Mouse (Mus musculus): ENCODE data around the gene S100a3.

S100a3 gene

DNA sequence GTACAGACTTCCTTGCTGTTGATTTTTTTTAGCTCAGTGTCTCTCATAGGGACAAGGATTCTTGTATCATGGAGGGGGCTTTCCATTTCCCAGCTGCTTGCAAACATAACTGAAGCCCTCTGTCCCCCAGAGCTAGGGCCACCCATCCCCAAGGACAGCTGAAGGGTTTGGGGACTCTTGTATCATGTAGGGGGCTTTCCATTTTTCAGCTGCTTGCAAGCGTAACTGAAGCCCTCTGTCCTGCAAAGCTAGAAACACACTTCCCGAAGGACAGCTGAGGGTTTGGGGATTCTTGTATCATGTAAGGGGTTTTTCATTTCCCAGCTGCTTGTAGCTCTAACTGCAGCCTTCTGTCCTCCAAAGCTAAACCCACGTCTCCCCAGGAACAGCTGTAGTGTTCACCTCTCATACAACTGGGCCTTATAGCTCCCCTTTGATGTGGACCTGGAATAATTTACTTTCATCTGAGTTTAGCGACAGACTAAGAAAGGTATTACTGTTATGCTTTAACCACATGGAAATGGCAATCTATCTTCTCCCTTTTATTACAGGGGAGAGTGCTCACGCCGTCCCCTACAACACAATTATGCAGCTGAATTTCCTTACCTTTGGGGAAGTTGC, at the start of gene S100a3:
TSS of gene S100a3 (plus strand) at position 571 of the 621 bp plus-strand sequence.
- DNase-seq (ENCODE audit: low read depth), result no peak

DNA sequence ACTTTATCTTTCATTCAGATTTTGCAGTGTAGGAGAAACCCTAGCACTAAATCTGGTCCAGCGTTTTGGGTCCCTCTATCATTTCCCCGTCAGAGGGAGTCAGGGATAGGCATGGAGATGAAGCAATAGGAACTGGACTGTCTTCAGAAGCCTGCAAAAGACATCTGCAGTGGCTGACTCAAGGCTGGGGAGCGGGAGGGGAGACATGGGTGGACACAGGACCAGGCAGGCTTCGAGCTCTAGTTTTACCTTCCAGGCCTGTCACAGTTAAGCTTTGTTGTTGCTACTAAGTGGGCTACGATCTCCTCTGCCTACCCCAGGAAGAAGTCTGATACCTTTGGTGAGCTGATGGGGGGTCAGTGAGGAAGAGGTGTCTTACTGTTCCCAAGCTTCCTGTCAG, 48.1 kb upstream of the S100a3 start:
- DNase-seq (ENCODE audit: low read depth), result no peak

DNA sequence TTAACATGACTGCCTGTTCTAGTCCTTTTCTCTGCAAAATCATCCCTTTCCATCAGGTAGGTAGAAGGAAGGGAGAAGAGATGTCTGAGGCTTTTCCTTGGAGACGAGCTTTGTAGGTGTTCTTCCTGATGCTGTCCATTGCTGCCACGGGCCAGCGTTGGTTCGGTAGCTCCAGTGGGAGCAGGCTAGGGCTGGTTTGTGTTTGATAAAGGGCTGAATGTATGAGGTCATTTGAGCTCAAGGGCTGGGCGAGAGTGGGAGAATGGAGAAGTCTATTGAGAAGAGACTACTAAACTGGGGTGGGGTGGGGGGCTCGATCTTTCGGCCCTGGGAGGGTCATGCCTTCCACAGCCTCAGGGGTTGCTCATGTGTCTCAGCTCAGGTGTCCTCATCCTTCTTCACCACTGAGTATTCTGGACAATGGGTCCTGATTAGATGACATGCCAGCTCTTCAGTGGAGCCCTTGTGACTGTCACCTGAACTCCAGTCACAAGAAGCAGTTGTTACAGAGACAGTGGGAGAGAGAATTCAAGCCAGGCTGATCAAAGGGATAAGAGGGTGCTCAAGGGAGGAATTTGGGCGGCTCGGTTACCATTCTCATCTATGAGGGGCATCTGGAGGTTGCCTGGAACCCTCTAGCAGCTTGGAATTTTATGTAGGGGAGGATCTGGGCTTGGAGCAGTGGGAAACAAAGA, 47.3 kb upstream of the S100a3 start:
- no peak for DNase-seq (ENCODE audit: low read depth)

DNA sequence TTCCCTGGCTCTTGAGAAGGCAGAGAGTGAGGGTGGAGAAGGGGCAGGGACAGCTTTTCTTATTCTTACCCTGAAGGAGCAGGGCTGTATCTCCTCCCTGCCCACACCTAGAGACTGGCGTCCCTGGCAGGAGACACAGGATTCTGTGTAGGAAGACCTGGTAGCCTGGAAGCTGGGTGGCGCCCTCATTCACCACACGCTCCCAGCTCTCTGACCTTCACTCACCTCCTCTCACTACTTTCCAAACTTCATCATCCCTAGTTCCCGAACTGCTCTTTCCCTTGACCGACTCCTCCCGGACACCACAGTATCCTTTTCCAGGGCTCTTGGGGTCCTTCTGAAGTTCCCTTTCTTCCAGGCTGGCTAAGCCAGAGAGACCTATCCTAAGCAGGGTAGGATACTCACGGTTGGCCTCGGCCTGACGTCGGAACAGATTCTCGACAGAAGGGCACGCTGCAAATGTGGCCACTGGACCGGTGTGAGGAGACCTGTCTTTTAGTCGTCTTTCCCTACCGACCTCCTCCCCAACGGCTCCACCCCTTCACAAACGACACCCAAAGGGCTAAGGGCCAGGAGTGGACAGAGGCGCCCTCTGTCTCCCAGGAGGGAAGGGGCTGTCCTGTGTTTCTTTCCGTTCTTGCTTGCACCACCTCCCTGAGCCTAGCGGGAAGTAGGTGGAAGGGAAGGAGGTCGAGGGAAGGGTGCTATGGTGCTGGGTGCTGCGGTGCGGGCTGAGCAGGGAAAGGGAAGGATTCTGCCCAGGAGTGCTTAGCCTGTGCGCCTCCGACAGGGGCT, 46.4 kb upstream of the S100a3 start, which contains the start of the genes S100a1 and S100a13:
TSS of gene S100a1 (minus strand) at position 597 of the 795 bp plus-strand sequence.
TSS of gene S100a13 (plus strand) at position 640 of the 795 bp plus-strand sequence.
- DNase-seq (ENCODE audit: low read depth), result no peak

DNA sequence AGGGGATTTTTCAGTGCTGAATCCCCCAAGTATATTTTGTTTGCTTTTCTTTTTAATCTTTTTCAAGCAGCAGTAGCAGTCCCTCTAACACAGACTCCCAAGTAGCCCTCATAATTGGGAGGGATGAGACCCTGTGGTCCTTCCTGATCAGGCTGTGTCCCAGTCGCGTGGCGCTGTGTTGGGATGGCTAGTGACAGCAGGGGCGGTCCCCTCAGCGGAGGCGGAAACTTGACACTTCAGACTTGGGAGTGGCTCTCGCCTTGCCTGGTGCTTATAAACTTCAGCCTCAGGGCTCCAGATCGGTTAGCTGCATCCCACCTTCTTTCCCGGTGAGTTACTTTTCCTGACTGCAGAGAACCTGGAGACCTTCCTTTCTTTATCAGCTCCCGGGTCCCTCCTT, 45.7 kb upstream of the S100a3 start:
- no peak for DNase-seq (ENCODE audit: low read depth)

DNA sequence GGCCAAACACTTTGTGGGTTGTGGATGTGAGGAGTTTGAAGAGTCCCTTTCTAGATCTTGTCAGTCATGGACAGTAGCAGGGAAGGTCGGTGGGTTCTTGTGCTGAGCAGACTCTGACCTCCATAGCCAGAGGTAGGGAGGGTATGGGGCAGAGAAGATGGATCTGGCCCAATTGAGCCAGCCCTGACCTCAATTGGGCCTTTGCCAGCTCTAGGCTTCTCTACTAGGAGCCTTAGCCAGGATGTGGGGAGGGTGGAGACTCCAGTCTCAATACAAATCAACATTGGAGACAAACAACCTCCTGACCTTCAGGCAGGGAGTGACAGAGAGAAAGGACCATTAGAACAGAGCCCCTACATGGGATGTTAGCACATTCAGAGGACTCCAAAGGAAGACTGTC, 45.1 kb upstream of the S100a3 start:
- DNase-seq (ENCODE audit: low read depth), result no peak

DNA sequence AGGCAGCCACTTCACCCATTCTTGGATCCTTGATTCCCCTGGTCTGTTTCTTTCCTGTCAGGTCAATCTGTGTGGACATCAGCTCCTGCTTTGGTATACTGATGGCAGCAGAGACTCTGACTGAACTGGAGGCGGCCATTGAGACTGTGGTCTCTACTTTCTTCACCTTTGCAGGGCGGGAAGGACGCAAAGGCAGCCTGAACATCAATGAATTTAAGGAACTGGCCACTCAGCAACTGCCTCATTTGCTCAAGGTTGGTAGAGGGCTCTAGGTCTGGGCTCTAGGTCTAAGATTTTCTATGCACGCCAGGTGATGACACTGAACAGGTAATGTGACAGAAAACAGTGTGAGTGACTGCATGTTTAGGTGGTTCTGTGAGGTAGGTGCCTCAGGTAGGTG, 44.6 kb upstream of the S100a3 start:
- no peak for DNase-seq (ENCODE audit: low read depth)

DNA sequence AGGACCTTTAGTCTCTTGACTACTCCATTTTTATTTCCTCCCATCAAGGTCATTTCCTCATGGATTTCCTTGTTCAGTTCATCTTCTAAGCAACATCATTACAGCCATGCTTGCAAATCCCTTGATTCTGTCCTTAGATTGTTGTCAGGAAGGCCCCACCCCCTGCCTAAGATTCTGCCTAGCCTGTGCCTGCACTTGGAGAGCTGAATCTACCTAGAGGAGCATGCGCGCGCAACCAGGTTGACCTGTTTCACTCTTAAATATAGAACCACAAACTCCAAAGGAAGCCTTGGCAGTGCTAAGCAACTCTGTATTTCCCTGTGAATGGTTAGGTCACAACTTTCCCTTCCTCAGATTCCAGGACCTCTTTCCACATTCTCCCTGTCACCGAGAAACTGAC, 42.7 kb upstream of the S100a3 start:
- no peak for DNase-seq (ENCODE audit: low read depth)

DNA sequence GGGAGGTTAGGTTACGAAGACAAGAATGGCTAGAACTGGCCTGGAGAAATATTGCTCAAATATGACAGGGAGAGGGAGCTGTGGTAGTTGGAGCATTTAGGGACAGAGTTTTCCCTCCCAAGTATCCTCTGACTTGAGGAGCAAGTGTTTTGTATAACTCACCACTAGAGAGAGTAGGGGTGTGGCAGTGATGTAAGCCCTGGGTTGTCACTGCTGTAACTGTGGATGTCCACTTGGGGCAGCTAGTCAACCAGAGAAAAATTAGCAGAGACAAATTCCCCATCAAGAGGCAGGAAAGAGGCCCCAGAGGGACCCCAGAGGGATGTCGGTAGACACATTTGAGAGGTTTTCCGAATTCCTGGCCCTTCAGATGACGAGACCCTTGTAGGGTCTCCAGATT, 35.0 kb upstream of the S100a3 start:
- no peak for DNase-seq (ENCODE audit: low read depth)

DNA sequence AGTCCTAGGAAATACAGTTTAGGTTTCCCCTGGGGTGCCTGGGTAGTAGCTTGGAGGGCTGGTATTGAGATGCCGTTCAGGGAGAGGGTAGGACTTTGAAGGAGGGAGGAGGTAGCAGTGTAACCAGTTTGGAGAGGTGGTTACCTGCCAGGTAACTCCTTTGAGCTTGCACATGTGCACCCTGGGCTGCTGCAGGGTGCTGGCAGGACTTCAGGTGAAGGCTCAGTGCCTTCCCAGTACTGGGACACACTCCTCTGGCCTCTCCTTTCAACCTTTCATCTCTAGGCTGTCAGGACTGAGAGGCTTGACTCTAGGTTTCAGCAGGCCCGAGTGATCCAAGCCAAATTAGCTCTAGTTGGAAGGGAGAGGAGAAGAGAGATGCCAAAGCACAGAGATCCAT, 34.3 kb upstream of the S100a3 start:
- DNase-seq (ENCODE audit: low read depth), result no peak

DNA sequence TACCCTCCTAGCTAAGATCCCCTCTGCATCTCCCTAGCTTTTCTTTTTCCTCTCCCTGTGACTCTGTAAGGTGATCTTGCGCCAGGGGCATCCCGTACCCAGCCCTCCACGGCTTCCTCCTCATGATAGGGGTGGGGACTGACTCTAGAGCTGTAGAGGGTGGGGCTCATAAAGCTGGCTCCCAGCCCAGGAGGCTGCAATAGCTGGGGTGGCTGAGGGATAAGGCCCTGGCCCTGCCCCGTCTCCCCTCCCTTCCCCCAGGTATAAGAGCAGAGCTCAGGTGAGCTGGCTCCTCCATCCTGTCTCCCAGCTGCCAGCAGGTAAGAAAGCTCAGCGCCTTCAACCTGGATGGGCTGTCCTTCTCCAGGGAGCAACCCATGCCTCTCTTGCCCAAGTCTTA, 33.8 kb upstream of the S100a3 start, which contains the start of gene S100a14:
TSS of gene S100a14 (plus strand) at position 277 of the 400 bp plus-strand sequence.
- DNase-seq (ENCODE audit: low read depth), result no peak

DNA sequence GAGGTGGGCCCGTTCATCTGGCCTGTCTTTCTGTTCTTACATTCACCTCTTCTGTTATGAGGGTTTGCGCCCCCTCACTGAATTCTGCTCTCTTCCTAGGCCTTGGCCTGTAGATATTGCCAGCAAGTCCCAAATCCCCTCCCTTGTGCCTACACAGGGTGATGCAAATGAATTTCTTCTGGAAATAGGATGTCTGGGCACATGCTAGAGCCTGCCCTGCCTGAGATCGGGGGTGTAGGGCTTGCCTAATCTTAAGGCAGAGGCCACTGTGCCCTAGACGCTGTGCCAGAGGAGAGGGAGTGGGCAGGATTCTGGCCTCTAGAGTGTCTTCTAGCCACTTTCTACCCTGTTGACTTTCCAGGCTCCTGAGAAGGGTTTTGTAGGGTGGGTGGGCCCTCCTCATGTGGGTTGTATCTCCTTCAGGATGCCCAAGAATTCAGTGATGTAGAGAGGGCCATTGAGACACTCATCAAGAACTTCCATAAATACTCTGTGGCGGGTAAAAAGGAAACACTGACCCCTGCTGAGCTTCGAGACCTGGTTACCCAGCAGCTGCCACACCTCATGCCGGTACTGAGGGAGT, 33.0 kb upstream of the S100a3 start:
- DNase-seq (ENCODE audit: low read depth), result no peak

DNA sequence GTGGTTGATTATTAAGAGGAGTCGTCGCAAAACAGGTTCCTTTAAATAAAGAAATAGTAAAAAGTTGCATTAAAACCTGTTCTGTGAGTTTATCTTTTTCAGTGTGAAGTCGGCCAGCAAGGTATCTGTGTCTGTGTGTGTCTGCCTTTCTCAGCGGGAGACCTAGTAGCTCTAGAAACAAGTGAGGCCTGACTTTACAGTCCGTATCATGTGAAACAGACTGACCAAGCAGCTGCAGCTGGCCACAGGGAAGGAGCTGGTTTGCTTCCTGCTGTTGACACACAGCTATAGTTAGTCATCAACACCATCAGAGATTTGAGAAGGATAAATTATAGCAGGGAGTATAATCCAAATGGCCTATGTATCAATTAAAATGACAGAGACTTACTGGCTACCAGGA, 28.7 kb upstream of the S100a3 start:
- no peak for DNase-seq (ENCODE audit: low read depth)

DNA sequence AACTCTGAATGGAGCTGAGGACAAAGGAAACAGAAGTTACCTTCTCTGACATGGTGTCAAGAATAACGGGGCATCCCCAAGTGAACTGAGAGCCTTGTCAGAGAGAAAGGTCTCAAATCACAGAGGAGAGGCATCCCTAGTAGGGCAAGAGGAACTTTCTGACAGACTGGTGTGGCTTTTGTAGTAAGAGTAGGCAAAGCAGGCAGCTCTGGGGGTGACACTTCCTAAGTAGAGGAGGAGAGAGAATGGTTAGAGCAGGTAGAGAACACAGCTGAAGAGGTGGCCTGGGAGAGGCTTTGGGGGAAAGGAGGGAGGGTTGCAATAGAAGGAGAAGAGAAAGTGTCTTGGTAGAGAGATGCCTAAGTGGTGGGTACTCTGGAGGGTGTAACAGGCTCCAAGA, 24.9 kb upstream of the S100a3 start:
- no peak for DNase-seq (ENCODE audit: low read depth)

DNA sequence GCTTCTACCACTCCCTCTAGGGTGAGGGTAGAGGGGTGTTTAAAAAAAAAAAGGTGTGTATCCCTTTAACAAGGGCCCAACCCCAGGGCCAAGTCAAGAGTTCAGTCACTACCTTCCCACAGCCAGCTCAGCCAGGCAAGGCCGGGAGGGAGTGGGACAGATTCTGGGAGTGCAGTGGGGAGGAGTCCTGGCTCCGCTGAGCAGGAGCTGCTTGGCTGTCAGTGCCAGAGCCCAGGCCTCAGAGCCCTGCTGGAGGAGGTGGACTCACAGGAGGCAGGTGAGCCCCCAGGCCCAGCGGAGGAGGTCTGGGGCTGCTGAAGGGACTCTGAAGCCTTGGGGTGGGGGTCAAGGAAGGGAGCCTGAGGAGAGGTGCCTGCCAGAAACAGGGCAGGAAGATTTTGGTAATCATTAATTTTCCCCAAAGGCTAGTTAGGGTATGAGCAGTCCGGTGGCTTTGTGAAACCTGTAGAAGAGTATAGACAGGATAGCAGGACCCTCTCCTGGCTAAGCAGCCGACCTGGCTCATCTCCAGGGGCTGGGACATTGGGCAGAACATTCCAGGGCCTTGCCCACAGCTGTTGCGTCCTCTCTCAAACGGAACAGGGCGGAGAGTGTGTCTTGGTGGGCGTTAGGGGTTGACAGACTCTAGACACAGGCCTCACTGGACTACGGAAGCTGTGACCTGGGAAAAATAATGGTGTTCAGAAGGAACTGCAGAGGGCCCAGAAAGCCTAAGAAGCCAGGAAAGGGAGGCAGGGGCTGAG, 23.1 kb upstream of the S100a3 start, which contains the start of gene S100a16:
TSS of gene S100a16 (plus strand) at position 114 of the 764 bp plus-strand sequence.
- peak; percentile 76 for DNase-seq (ENCODE audit: low read depth)

DNA sequence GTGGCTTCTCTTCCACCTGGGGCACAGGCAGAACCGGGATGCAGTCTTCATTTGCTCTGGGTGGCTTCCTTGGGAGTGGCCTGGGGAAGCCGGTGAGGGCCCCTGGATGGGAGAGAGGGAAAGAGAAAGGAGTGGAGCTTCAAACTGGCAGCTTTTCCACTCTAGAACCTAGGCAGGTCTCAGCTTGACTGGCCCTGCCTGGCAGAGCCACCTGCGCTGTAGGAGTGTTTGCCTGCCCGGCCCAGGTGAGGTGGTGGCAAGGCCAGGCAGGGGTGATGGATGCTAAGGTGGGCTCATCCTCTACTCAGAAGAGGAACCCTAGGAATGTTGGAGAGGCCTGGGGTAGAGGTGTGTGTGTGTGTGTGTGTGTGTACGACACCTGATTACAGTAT, 22.5 kb upstream of the S100a3 start:
- no peak for DNase-seq (ENCODE audit: low read depth)

DNA sequence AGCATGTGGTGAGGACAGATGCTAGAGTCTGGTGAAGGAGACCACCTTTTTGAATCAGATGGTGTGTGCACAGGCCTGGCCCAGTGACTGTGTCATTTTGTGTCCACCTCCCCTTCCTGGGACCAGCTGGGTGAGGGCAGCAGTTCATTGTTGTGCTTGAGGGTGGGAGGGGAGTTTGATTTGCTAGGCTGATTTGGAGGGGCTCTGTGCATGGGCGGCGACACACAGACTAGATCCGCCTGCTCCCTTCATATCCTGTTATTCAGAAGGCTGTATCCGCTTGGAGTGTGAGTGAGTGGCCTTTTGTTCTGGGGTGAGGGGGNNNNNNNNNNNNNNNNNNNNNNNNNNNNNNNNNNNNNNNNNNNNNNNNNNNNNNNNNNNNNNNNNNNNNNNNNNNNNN, 19.5 kb upstream of the S100a3 start:
- no peak for DNase-seq (ENCODE audit: low read depth)

DNA sequence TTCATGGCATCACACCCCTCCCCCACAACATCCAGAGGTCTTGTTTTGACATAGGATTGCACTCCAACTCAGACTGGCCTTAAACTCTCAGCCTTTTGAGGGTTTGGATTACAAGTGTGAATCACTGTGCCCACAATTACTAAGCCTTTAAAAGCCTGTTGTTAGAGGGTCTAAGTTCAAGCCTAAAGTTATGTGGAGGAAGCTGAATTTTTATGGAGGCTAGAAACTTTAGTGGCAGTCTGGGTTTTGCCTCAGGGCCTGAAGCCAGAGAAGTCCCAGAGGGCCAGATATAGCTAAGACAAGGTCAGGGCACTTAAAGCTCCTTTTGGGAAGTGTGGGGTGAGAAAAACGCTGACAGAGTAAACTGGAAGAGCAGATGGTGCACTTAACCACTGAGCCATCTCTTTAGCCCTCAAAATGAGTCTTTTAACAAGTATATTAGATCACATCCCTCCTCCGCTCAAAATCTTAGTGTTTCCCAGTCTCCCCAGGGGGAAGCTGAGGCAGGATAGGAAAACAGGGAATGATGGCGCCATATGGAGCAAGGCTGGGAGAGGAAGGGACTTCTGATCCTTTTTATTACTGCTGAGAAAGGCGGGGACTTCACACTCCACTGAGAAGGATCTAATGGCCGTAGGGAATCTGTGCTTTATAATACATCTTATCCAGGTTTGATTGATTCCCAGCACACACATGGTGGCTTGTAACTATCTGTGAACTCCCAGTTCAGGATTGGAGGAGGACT, 10.5 kb upstream of the S100a3 start:
- peak; percentile 59 for DNase-seq (ENCODE audit: low read depth)

DNA sequence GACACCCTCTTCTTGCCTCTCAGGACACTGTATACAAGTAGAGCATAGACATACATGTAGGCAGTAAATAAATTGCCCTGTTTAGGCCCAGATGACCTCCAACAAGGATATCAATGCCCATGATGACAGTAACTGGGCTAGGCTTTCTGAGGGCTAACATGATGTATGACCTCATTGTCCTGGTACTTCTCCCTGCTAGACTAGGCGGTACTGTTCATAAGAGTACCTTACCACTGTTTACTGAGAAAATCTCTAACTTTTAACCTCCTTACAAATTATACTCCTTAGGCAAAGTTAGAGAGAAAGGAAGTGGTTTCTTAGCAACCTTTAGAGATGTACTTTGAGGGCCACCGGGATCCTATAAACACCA, 10.0 kb upstream of the S100a3 start:
- no peak for DNase-seq (ENCODE audit: low read depth)

DNA sequence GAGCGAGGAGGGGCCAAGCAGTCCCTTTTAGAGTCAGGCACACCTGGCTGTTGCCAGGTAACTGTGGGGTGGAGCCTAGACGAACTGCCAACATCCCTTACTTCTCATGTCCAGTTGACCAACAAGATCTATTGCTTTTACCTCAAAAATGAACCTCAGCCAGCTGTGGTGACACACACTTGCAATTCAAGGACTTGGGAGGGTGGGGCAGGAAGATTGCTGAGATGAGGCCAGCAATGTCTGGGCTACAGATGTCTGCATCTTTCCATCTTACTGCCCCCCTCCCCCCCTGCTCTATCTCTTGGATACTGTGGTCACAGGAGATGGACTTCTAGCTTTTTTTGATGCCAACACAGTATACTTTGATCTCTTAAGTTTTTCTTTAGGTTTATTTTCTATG, 8.1 kb upstream of the S100a3 start:
- DNase-seq (ENCODE audit: low read depth), result no peak

DNA sequence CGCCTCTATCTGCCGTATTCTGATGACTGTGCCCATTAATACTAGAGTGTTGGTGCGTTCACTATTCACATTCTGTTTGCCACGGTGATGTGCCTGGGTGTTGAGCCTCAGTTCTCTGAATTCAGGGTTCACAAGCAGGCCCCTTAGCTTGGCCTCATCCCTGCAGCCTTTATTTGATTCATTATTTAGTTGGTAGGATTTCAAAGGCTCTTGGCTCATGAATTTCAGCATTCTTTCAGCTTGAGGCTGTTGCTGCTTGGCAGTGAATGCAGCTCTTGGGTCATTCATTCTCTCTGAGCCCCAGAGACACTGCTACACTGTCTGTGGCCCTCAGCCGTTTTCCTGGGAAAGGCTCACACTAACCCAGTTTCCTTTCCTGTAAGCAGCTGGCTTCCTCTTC, 4.4 kb upstream of the S100a3 start:
- DNase-seq (ENCODE audit: low read depth), result peak; percentile 79

Measured in fibroblast of lung, adult 2 months (primary cell).